Mouse (Mus musculus) layer of hippocampus, adult 9-11 months (tissue): Measurements from ENCODE around the gene Scg3.
"Not testable (repeated sequence)": the region's sequence is repeated elsewhere in the genome, so short reads cannot be mapped to it uniquely, and the experiment has no call there.

Experiments
- DNase-seq: peaks from one replicate; pipeline ENCODE4 v3.0.0; 2022

The Scg3 gene

DNA sequence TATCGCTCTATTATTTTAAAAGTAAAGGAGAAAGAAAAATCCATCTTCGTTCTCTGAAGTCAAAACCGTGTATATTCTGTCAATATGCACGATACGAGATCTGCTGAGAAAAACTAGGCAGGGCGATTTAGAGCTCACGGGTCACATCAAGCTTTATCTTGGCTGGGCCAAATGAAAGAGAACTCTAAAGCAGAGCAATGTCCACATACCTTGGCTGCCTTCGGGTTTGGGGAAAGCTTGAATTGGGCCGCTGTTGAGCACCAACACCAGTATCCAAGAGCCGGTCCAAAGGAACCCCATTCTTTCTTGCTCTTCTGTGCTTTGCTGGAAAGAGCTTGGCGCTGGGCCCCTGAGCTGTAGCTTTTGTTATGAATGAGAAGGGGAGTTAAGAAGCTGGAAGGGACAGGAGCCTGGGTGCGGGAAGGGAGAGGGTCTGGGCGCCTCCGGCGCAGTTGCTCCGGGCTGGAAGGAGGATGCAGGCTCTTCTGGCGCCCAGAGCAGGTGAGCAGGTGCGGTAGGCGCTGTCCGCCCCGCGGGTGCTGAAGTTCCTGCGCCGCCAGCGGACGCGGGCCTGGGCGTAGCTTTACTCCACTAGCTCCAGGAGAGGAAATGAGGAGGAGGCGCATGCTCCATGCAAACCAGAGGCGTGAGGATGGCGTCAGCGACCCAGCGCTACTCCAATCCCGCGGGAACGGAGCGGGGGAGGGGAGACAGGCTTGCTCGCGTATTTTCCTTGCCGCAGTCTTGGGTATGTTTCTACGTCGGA, at the start of gene Scg3:
Scg3 (minus strand) TSS at position 631 of the 766 bp plus-strand sequence.
- peak; percentile 93 for DNase-seq

DNA sequence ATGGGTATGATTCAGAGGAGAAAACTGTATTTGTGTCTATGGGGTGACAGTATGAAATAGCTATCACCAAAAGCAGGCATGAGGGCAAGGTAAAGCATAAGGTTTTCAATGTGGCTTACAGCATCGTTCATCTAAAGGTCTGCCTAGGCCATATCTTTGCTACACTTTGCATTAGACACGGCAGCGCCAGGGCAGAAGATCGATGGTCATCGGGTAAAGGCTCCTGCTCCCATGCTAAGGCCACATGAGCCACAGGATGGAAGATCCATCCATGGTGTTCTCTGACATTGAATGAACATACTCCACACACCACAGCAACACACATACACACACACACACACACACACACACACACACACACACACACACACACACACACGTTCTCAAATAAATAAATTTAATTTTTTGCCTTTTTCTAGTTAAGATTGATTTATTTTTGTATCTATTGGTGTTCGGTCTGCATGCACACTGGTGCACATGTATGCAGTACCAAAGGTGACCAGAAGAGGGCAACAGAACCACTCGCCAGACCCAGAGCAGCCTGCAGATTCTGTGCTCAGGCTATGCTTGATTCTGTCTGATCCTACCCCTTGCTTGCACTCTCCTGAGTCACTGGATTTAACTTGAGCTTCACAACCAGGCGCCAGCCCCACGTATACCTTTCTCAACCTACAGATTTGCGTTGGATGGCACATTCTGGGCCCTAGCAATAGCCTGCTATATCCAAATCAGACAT, 36.3 kb upstream of the Scg3 start:
- DNase-seq: peak; percentile 47

DNA sequence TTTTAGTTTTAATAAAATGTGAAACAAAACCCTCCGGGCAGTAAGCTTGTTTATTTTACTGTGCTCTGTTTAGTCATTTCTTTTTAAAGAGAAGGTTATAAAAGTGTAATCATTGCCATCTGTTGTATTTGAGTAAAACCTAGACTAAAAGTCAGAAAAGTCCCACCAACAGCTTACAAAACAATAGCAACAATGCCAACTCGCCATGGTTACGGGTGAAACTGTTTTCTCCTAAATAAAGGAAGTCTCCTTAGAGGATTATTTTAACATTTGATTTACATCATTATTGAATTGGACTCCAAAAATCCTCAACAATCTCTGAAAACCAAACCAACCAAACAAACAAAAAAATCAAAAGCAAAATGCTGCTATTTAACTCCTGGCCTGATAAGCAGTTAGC, 35.6 kb upstream of the Scg3 start:
- DNase-seq: no peak

GRCm38 (mm10) chr9:75684772-75685171, 916 bp upstream of the Scg3 start:
- peak; percentile 39 for DNase-seq

DNA sequence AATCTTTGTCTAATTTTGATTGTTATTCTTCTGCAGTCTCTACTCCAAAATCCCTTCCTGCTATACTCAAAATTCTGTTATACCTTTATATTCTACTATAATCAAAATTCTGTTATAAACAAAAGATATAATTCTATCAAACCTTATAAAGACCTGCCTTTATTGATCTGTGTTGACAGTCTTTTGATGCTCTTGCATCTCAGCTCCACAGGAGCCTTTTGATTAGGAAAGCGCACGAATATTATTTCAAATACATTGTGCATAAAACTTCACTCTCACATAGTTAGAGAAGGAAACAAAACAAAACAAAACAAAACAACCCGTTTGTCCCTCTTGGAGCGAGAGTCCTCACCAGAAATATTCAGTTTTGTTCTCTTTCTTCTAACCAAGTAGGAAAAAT, 436 bp upstream of the Scg3 start:
- no peak for DNase-seq

- DNase-seq: peak; percentile 47
Measured at GRCm38 (mm10) chr9:75680606-75681005, 3.2 kb downstream of the Scg3 start.

DNA sequence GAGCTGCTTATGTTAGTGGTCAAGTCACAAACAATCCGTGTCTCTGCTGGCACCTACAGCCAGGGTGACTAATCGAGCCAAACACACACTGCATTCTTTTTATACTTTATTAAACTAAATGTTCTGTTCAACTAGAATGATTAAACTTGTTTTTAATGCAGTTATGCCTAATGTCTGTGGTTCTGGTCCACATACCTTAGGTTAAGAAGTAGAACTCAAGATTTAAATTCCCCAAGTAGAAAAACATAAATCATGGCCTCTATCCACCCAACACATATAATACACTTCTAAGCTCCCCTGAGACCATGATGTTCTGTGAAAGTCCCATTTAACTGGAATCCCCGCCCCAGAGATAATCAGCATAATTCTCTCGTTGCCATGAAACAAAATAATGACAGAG, 4.2 kb downstream of the Scg3 start:
- DNase-seq: no peak

GRCm38 (mm10) chr9:75678341-75678740, 5.5 kb downstream of the Scg3 start:
- no peak for DNase-seq

GRCm38 (mm10) chr9:75676226-75676625, 7.6 kb downstream of the Scg3 start:
- peak; percentile 41 for DNase-seq

DNA sequence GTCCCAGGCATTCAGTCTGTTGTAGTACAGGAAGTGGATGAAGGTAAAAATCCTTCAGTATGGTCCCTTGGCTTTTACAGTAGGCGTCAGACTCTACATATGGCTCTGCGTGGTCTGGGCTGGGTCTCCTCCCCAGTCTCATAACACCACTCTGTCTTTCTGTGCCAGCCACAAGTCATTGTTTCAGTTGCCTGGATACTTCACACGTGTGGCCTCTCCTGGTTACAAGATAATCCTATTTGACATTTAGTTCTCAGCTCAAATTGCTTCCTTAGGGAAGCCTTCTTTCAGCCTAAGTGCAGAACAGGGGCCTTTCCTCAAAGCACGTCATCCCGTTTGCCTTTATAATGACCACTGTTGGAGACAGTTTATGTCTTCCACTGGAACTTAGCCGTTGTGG, 11.1 kb downstream of the Scg3 start:
- no peak for DNase-seq

- no peak for DNase-seq
Measured at GRCm38 (mm10) chr9:75666612-75667011, 17.2 kb downstream of the Scg3 start.

- DNase-seq: peak; percentile 59
Measured at GRCm38 (mm10) chr9:75665364-75665763, 18.5 kb downstream of the Scg3 start.

DNA sequence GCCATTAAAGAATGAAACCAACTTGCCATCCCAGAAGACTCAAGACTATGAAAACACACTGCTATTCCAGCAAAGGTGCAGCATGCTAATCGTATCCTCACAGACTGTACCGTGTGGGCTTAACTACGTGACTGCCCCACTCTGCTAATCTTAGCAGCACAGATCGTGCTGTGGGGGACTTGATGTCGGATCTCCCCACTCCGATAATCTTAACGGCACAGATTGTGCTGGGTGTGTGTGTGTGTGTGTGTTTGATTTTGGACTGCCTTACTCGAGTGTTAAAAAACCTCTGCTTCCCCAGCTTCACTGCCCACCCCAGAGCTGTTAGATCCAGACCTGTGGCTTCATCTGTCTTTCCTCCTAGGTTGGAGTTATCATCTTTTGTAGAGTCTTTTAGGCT, 22.9 kb downstream of the Scg3 start:
- DNase-seq: peak; percentile 44

- DNase-seq: not testable (repeated sequence)
Measured at GRCm38 (mm10) chr9:75656456-75656855, 27.4 kb downstream of the Scg3 start.

DNA sequence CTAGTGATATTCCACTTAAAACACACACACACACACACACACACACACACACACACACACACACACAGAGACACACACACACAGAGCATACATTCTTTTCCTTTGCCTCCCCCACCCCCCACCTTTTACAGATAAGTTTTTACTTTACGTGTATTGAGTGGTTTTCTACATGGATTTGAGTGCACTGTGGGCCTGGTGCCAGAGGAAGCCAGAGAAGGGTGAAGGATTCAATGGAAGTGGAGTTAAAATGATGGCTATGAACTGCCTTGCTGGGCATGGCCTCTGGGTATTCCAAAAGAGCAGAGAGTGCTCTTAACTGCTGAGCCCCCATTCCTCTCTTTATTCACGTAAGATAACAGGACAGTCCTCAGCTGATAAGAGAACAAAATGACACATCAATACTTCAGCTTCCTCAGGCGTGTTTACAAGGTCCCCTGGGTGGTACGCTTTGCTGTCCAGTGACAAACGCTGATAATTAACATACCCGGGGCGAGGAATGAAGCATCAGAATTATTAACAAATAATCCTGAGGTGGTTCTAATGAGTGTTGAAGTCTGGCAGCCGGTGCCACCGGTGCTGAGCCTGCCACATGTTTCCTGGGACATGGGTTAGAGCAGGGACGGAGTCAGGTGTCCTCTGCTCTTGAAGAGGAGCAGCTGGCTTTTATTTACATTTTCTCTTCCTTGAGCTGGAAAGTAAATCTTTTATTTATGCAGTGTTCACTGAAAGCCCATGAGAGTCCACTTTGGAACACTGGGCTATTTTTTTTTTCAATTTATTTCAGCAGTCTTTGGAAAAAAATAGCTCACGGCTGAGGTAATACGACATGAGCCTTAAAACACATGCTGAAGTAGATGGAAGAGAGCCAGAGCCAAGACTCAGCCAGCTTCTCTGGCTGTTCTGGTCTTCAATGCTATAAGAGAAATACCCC, 29.6 kb downstream of the Scg3 start:
- DNase-seq: no peak

GRCm38 (mm10) chr9:75645405-75645804, 38.5 kb downstream of the Scg3 start:
- no peak for DNase-seq

GRCm38 (mm10) chr9:75634226-75634625, 49.6 kb downstream of the Scg3 start:
- no peak for DNase-seq

DNA sequence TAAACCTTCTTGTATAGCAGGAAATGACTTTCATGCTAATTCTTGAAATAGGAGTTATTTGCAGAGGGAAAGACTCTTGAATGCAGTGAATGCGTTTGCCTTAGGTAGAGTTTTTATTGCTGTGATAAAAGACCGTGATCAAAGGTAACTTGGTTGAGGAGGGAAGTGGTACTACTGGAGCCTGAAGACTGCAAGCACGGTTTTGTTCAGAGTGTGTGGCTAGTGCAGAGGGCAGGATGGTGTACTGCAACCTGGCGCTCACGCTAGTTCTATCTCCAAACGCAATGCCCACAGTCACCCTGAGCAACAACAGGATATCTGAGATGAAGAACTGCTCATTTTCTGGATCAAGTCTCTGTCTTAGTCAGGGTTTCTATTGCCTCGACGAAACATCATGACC, 50.3 kb downstream of the Scg3 start:
- no peak for DNase-seq

GRCm38 (mm10) chr9:75632902-75633301, 51.0 kb downstream of the Scg3 start:
- no peak for DNase-seq

GRCm38 (mm10) chr9:75632111-75632510, 51.7 kb downstream of the Scg3 start:
- DNase-seq: no peak

DNA sequence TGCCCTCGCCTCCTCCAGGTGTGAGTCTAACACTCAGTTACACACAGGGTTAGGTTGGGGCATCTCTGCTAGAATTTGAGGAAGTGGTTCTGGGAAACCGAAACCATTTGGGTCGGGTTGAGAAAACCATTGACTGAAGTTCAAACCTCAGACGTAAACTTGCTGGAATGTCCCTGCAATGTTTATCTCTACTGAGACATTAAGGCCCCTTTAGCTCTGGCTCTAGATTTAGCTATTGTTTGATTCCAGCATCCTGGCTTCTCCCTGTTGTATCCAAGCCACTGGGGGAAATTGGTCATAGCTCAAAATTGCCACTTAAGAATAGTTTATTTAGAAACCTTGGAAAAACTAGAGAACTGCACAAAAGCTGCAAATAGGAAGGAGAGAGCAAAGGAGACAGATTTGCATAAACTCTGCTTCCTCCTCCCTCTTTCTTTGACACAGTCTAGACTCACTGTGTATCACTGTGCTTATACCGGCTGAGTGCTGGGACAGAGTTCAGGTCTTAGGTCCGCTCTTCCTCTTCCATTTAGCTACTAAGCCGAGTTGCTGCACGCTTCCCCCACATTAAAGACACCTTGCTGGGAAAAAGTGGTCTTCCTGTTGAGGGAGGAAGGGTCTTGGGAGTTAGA, 52.9 kb downstream of the Scg3 start:
- DNase-seq: no peak

DNA sequence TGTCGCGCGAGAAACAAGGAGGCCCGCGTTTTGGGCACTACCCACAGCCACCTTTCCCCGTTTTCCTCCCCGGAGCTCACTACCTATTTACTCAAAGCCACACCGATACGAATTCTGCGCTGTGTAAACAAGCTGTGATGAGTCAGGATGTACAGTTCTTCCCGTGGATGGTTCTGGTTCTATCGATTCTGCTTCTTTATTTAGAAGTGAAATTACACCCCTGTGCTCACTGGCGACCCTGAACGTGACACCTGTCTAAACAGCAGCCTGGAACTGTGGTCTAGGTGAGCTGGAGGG, 57.6 kb downstream of the Scg3 start:
- DNase-seq: no peak
